Mouse (Mus musculus) bone marrow macrophage, adult 2 months (primary cell): ENCODE results near the gene Nt5dc1. TPM values are rescaled to one million over a fixed set of nuclear protein-coding genes. Genes with fewer than 3 reads are reported as not detected.

Source experiments
- H3K27ac ChIP-seq: 2 replicates; pipeline ENCODE4 v1.5.1; 2012; ENCODE audit warnings: low read depth, low read length; ENCODE audit not compliant: insufficient read depth
- H3K4me1 ChIP-seq: 2 replicates; pipeline ENCODE4 v1.6.1; 2012; ENCODE audit warnings: low read length; ENCODE audit not compliant: control insufficient read depth, insufficient read depth
- H3K4me3 ChIP-seq: 2 replicates; pipeline ENCODE4 v1.5.1; 2012; ENCODE audit warnings: mild to moderate bottlenecking, low read length, moderate library complexity; ENCODE audit not compliant: insufficient read depth
- CTCF ChIP-seq: IDR thresholded peaks from 2 replicates; pipeline ENCODE4 v1.5.1; 2012; ENCODE audit warnings: low read depth, mild to moderate bottlenecking, low read length, moderate library complexity
- POLR2A ChIP-seq: IDR thresholded peaks from 2 replicates; pipeline ENCODE4 v1.6.1; 2012; ENCODE audit warnings: mild to moderate bottlenecking, low read depth, low read length, borderline replicate concordance
- polyA plus RNA-seq: library from polyadenylated mRNA; stranded (reverse); fragments of >200 nt; gene quantifications from 2 replicates; pipeline ENCODE4 v1.2.4, GENCODE M21; 2012; ENCODE audit not compliant: missing spikeins, insufficient read depth, insufficient read length

Gene Nt5dc1
- polyA plus RNA-seq, 1 experiment = 15.2 TPM

DNA sequence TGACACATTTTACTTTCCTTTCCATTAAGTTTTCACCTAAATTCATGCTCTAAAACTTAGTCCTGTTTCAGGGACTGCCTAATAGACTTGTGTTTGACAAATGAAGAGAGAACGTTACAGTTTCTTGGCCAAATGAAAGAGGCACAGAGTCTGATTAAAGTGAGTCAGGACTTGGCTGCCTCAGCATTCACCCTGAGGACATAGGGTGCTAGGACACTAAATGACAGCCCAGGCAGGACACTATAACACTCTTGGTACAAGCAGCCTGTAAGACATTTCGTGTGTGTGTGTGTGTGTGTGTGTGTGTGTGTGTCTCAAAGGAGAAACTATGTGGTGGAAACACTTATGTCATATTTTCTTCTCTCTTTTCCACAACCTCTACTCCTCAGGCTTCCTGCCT is 172.2 kb downstream of the Nt5dc1 start:
- Histone ChIP-seq H3K4me1 (peaks cover 56% of the 10 kb centered on the region), H3K4me3 (no peak overlapping the region), H3K27ac (no peak overlapping the region)
- TF ChIP-seq CTCF = no peak
- no peak for TF ChIP-seq POLR2A

DNA sequence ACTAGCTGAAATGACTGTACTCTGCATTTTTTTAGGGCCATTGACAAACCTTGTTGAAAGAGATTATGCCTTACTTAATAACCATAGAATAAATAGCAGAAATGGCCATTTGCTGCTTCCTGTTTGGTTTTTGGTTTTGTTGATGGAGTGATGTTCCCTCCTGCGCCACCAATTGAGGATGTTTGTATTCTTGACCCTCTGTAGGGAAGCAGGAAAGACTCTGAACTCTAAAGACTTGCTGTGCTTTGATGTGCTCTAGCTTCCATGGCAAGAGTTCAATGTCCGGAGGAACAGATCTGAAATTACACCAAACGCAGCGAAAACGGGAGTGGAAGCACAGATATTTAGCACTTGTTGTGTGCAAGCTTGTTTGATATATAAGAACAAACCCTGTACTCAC is 173.6 kb downstream of the Nt5dc1 start:
- H3K27ac ChIP-seq = peak overlapping the region; percentile 37
- no peak for TF ChIP-seq POLR2A
- TF ChIP-seq CTCF = no peak
- no peak overlapping the region for H3K4me3 ChIP-seq
- peaks cover 49% of the 10 kb centered on the region for H3K4me1 ChIP-seq

DNA sequence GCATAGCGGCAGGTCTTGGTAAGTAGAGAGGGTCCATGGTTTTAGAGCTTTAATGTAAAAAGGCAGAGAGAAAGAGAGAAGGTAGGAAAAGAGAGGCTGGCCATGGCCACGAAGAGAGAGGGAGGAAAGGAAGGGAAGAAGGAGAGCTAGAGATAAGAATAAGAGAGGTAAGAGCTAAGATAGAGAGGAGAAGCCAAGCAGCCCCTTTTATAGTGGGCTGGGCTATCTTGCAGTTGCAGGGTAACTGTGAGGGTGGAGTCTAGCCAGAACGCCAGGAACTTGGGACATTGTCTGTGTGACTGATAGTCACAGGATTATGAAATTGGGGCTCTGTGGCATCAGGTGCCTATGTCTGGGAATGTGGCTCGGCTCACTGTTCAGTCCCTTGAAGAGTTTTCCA is 179.8 kb downstream of the Nt5dc1 start:
- Histone ChIP-seq H3K27ac (no peak overlapping the region), H3K4me3 (no peak overlapping the region), H3K4me1 (peaks cover 28% of the 10 kb centered on the region)
- TF ChIP-seq CTCF = no peak
- TF ChIP-seq POLR2A = no peak

Other genes starting within 250 kb of the Nt5dc1 start
- gene Dse, start 210.8 kb downstream of the Nt5dc1 start, polyA plus RNA-seq = 91.2 and 104 TPM in 2 replicates
- 74.2 and 74.4 TPM in 2 replicates for gene Tspyl1, start 136.4 kb downstream of the Nt5dc1 start, polyA plus RNA-seq
- gene Tspyl4, start 121.1 kb downstream of the Nt5dc1 start, polyA plus RNA-seq = 8.2 and 10.6 TPM in 2 replicates
- gene Col10a1, start 28.6 kb downstream of the Nt5dc1 start, polyA plus RNA-seq = not detected in 2 replicates
- 0.21 and 1.3 TPM in 2 replicates for gene Frk, start 64.8 kb upstream of the Nt5dc1 start, polyA plus RNA-seq